Mouse (Mus musculus) brain, adult 10 weeks (tissue): ENCODE measurements around the gene Atp4b. TPM values are rescaled to one million over a fixed set of nuclear protein-coding genes. Genes with fewer than 3 reads are reported as not detected.

Experiments
- polyA plus RNA-seq: library from polyadenylated mRNA; stranded (reverse); fragments of 350-450 nt; fragmentation: Illumina TruSeq; extraction: RNeasy Lipid Tissue Mini Kit (QIAGEN cat#74804); gene quantifications from one replicate; pipeline ENCODE4 v1.2.3, GENCODE M21; 2015; ENCODE audit warnings: low read depth, low replicate concordance

Atp4b gene
- polyA plus RNA-seq: not detected

DNA sequence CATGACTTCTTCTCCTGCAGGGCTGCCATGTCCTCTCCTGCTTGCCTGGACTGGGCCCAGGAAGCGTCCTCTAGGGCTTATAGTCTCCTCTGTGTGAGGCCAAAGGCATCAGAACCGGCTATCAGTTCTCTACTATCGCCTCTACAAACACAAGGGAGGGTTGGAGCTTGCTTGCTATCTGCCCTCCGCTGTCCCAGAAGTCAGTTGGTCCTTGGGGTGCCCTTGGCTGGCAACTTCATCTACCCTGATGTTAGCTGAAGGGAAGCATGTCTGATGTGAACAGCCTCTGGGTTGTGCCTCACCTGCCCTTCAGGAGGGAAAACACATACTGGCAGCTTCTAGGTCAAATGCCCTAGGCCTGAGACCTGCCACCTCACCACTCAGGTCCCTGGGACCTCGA, at the start of gene Atp4b:
TSS of gene Atp4b (minus strand) at position 101 of the 400 bp plus-strand sequence.

DNA sequence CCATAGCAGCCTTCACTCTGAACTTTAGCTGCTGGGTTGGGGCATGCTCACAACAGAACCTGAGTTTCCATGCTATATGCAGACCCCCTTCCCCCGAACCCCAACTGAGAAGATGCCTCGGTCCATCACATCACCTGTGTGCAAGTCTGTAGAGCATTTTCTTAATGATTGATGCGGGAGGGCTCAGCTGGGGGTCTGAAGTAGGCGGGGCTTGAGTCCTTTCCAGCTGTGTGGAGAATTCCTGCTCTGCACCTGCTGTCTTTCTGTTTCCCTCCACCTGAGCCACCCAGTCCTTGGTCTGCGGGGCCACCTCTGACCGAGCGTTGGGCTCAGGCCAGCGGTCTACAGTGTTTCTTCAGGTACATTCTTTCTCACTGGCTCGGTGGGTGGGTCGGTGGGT, 38.3 kb upstream of the Atp4b start, which contains the start of gene Tmem255b:
TSS of gene Tmem255b (plus strand) at position 301 of the 400 bp plus-strand sequence.

DNA sequence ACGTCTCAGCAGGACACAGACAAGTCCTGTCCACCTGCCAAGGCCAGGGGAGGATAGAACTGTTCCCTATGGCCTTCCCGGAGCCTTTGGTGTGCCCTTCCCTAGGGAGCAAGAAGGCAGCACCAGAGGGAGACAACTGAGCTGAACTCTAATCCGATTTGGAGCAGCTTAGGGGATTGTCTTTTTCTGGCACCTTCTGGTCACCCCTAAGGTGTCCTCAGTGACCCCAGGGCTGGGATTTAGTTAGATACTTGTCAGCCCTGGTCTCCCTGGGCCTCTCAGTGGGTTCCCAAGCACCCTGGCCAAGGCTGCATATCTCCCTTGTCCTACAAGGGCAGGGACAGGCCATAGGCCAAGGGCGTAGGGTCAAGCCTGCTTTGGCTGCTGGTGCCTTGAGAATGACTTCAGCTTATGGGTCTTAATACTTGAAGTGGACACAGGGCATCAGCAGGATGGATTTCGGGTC, 8.1 kb upstream of the Atp4b start, which contains the start of gene Grk1:
TSS of gene Grk1 (plus strand) at position 416 of the 466 bp plus-strand sequence.

DNA sequence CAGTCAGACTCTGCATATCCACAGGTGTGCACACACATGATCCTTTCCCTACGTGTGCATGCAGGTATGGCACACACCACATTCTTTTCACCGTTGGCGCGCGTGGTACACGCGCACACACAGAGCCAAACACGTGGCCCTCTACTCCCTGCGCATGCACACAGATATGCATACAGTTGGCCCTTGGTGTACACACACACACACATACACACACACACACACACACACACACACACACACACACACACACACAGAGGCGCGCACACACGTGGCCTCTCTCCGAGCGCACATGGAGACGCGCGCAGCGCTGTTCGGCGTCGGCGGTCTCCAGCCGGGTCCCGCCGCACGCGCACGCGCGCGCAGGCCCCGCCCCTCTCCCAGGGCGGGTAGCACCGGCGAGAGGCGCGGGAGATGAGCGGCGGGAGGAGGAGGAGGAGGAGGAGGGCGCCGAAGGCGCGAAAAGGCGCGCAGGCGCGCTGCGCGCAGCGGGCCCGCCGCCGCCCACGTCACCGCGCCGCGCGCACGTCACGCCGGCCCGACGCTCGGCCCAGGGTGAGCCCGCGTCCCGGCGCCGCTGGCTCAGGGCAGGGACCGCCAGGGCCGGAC, 58.3 kb downstream of the Atp4b start, which contains the start of gene Tfdp1:
TSS of gene Tfdp1 (plus strand) at position 497 of the 606 bp plus-strand sequence.

Other genes starting within 250 kb of the Atp4b start
- gene Lamp1, start 237.7 kb downstream of the Atp4b start, polyA plus RNA-seq: 384 TPM
- 5.3 TPM for gene Grtp1, start 196.2 kb downstream of the Atp4b start, polyA plus RNA-seq
- 0.27 TPM for gene Adprhl1, start 142.7 kb downstream of the Atp4b start, polyA plus RNA-seq
- gene Dcun1d2, start 108.7 kb downstream of the Atp4b start, polyA plus RNA-seq: 42.8 TPM
- gene Tmco3, start 108.6 kb downstream of the Atp4b start, polyA plus RNA-seq: 36.6 TPM
- 58.7 TPM for gene Tfdp1, start 58.1 kb downstream of the Atp4b start, polyA plus RNA-seq
- not detected for gene Grk1, start 8.3 kb upstream of the Atp4b start, polyA plus RNA-seq
- 3.5 TPM for gene Tmem255b, start 38.4 kb upstream of the Atp4b start, polyA plus RNA-seq
- gene Gas6, start 97.7 kb upstream of the Atp4b start, polyA plus RNA-seq: 78.8 TPM
- not detected for gene 1700029H14Rik, start 165.6 kb upstream of the Atp4b start, polyA plus RNA-seq